ENCODE assay signal across 12 mouse cellular contexts in genomic region chr15:79324373-79324772, GRCm38 (mm10). TPM values are rescaled to one million over a fixed set of nuclear protein-coding genes. Genes with fewer than 3 reads are reported as not detected.
DNase-seq lines count a peak whose midpoint lies in the region; ATAC-seq and TF ChIP-seq lines count a peak whose summit lies in the region.
"Had no signal": no experiment of that assay in that cellular context is flagged by ENCODE, and none has a peak within 500 bp of the region (broad histone marks: within the 10 kb centered on the region; RNA-seq: fewer than 3 reads in every experiment).

No protein-coding gene starts in this region.

- H3K4me1 ChIP-seq in kidney, postnatal 0 days (replicated peaks; ENCODE audit: insufficient read depth, low read length) = peaks cover 16% of the 10 kb centered on the region; the same call in 1 of the 2 replicates
- H3K4me1 ChIP-seq in embryonic facial prominence, embryonic 10.5 days = peaks cover 54% of the 10 kb centered on the region
- H3K4me1 ChIP-seq in liver, embryonic 13.5 days (replicated peaks) = peaks cover 83% of the 10 kb centered on the region

- no peak for DNase-seq in gastrocnemius, adult 2 months
- DNase-seq in gastrocnemius, adult 18-20 months (ENCODE audit: low spot score) = no peak
- no peak for DNase-seq in kidney, postnatal 0 days (ENCODE audit: low spot score)
- no peak for DNase-seq in kidney, postnatal 4 days
- DNase-seq in embryonic facial prominence, embryonic 10.5 days (ENCODE audit: low spot score) = no peak
- DNase-seq in liver, embryonic 13.5 days = no peak
- no peak for DNase-seq in urinary bladder, adult 18-20 months (ENCODE audit: low spot score in 2 of 2)
- DNase-seq: adrenal gland, postnatal 14 days; cerebellum, postnatal 10 days; layer of hippocampus, postnatal 36 days had no signal

- no peaks in the 10 kb centered on the region for H3K36me3 ChIP-seq in kidney, postnatal 0 days (ENCODE audit: insufficient read depth, low read length)
- no peaks in the 10 kb centered on the region for H3K36me3 ChIP-seq in embryonic facial prominence, embryonic 10.5 days (replicated peaks)
- 0 out of 2 replicates have a peak, but pooled peaks cover 1% of the 10 kb centered on the region for H3K36me3 ChIP-seq in liver, embryonic 13.5 days
- H3K36me3 ChIP-seq: hindbrain, embryonic 15.5 days had no signal

- no peak overlapping the region for H3K9ac ChIP-seq in kidney, postnatal 0 days (ENCODE audit: low read depth, low read length)
- H3K9ac ChIP-seq in liver, embryonic 13.5 days = 0 out of 2 replicates have a peak overlapping the region, but pooled peaks have one; percentile 0
- H3K9ac ChIP-seq: hindbrain, embryonic 15.5 days had no signal

- H3K9me3 ChIP-seq in kidney, postnatal 0 days (replicated peaks; ENCODE audit: low read length) = no peaks in the 10 kb centered on the region
- no peaks in the 10 kb centered on the region for H3K9me3 ChIP-seq in embryonic facial prominence, embryonic 10.5 days
- H3K9me3 ChIP-seq in liver, embryonic 13.5 days (replicated peaks) = no peaks in the 10 kb centered on the region
- H3K9me3 ChIP-seq: hindbrain, embryonic 15.5 days had no signal

- no peak for TF ChIP-seq CTCF in gastrocnemius, adult 2 months (IDR thresholded peaks at IDR 0.05)
- TF ChIP-seq CTCF in kidney, postnatal 0 days (IDR thresholded peaks at IDR 0.05; ENCODE audit: low read depth) = no peak

- 81% methylated on average over 3 of the region's 3 CpGs for WGBS in kidney, postnatal 0 days
- WGBS in embryonic facial prominence, embryonic 10.5 days = 89% methylated on average over 3 of the region's 3 CpGs
- WGBS in liver, embryonic 13.5 days (ENCODE audit: insufficient replicate concordance) = 70% methylated on average over 3 of the region's 3 CpGs

- ATAC-seq in kidney, postnatal 0 days (replicated peaks; ENCODE audit: low FRiP score, low read depth) = no peak
- ATAC-seq in liver, embryonic 13.5 days (ENCODE audit: low read depth) = no peak
- no peak for ATAC-seq in erythroblast, adult 5-6 weeks (replicated peaks; ENCODE audit: low FRiP score, poor library complexity, severe bottlenecking)

- intact Hi-C loops in gastrocnemius, adult 2 months (cut with DNase I) = loop anchor here (5.0 kb wide), 1 partner anchor 57 kb away; no protein-coding TSS in a partner anchor

- H3K4me3 ChIP-seq in gastrocnemius, adult 2 months = no peak overlapping the region
- H3K4me3 ChIP-seq in kidney, postnatal 0 days (replicated peaks; ENCODE audit: low read depth, low read length) = no peak overlapping the region
- no peak overlapping the region for H3K4me3 ChIP-seq in embryonic facial prominence, embryonic 10.5 days
- no peak overlapping the region for H3K4me3 ChIP-seq in liver, embryonic 13.5 days (replicated peaks)
- H3K4me3 ChIP-seq: hindbrain, embryonic 15.5 days had no signal

- H3K27me3 ChIP-seq in kidney, postnatal 0 days (ENCODE audit: insufficient read depth, low read length) = no peaks in the 10 kb centered on the region
- H3K27me3 ChIP-seq in embryonic facial prominence, embryonic 10.5 days (replicated peaks; ENCODE audit: low read depth, poor library complexity, severe bottlenecking) = no peaks in the 10 kb centered on the region
- H3K27me3 ChIP-seq in liver, embryonic 13.5 days = no peaks in the 10 kb centered on the region
- H3K27me3 ChIP-seq: hindbrain, embryonic 15.5 days had no signal

- peak overlapping the region; percentile 82 for H3K27ac ChIP-seq in gastrocnemius, adult 2 months
- peak overlapping the region; percentile 67; the same call in 1 of the 2 replicates for H3K27ac ChIP-seq in kidney, postnatal 0 days
- peak overlapping the region; percentile 69 for H3K27ac ChIP-seq in embryonic facial prominence, embryonic 10.5 days (replicated peaks)
- H3K27ac ChIP-seq in liver, embryonic 13.5 days = peak overlapping the region; percentile 84

- no peak overlapping the region for H3K4me2 ChIP-seq in kidney, postnatal 0 days (ENCODE audit: low read length)
- no peak overlapping the region for H3K4me2 ChIP-seq in liver, embryonic 13.5 days
- H3K4me2 ChIP-seq: hindbrain, embryonic 15.5 days had no signal

RNA-seq across cellular contexts. Expression of gene Pla2g6, which starts 3.8 kb away (rescaled TPM):
- total RNA-seq in gastrocnemius, adult 2 months (2021) = 10 to 100 TPM; 19.4 to 20.1 TPM
- 10 to 100 TPM; 15.8 to 20.4 TPM for total RNA-seq in gastrocnemius, adult 18-20 months (2021)
- 10.7 and 12.2 TPM in 2 replicates for polyA plus RNA-seq in kidney, postnatal 0 days (2015; fragmentation: Nextera tagmentation; extraction: Ambion mirVana)
- polyA plus RNA-seq in embryonic facial prominence, embryonic 10.5 days (2016; fragmentation: Nextera tagmentation; extraction: Ambion mirVana) = 18.4 and 20.4 TPM in 2 replicates
- 11.4 and 14.9 TPM in 2 replicates for polyA plus RNA-seq in liver, embryonic 13.5 days (2015; fragmentation: Nextera tagmentation; extraction: Ambion mirVana)
- 1.9 and 4.6 TPM in 2 replicates for total RNA-seq in erythroblast, adult 5-6 weeks (2015; ENCODE audit: low replicate concordance)
- total RNA-seq in erythroblast, adult 5-6 weeks (2017; ENCODE audit: low replicate concordance) = 4.0 and 4.9 TPM in 2 replicates

RNA-seq across cellular contexts. Expression of gene Maff, which starts 22.0 kb away (rescaled TPM):
- 1 to 10 TPM; 4.0 to 8.8 TPM for total RNA-seq in gastrocnemius, adult 2 months (2021)
- total RNA-seq in gastrocnemius, adult 18-20 months (2021) = 10 to 100 TPM in 1 of 2 experiments, 1 to 10 TPM in 1; 6.6 to 10.1 TPM
- polyA plus RNA-seq in kidney, postnatal 0 days (2015; fragmentation: Nextera tagmentation; extraction: Ambion mirVana) = 6.9 and 7.3 TPM in 2 replicates
- polyA plus RNA-seq in embryonic facial prominence, embryonic 10.5 days (2016; fragmentation: Nextera tagmentation; extraction: Ambion mirVana) = 1.2 and 1.8 TPM in 2 replicates
- polyA plus RNA-seq in liver, embryonic 13.5 days (2015; fragmentation: Nextera tagmentation; extraction: Ambion mirVana) = 0.95 and 1.1 TPM in 2 replicates
- not detected in 2 replicates for total RNA-seq in erythroblast, adult 5-6 weeks (2015; ENCODE audit: low replicate concordance)
- total RNA-seq in erythroblast, adult 5-6 weeks (2017; ENCODE audit: low replicate concordance) = not detected in 2 replicates

RNA-seq across cellular contexts. Expression of gene Baiap2l2, which starts 39.0 kb away (rescaled TPM):
- total RNA-seq in gastrocnemius, adult 2 months (2021) = 1 to 10 TPM; 3.1 to 3.2 TPM
- total RNA-seq in gastrocnemius, adult 18-20 months (2021) = 1 to 10 TPM; 2.3 to 4.5 TPM
- 23.9 and 25.0 TPM in 2 replicates for polyA plus RNA-seq in kidney, postnatal 0 days (2015; fragmentation: Nextera tagmentation; extraction: Ambion mirVana)
- 2.5 and 6.0 TPM in 2 replicates for polyA plus RNA-seq in embryonic facial prominence, embryonic 10.5 days (2016; fragmentation: Nextera tagmentation; extraction: Ambion mirVana)
- polyA plus RNA-seq in liver, embryonic 13.5 days (2015; fragmentation: Nextera tagmentation; extraction: Ambion mirVana) = 1.8 and 2.3 TPM in 2 replicates
- total RNA-seq in erythroblast, adult 5-6 weeks (2015; ENCODE audit: low replicate concordance) = not detected in 2 replicates
- total RNA-seq in erythroblast, adult 5-6 weeks (2017; ENCODE audit: low replicate concordance) = not detected in 2 replicates
